Mouse (Mus musculus): Measurements from ENCODE around the gene Gm17018. TPM values are rescaled to one million over a fixed set of nuclear protein-coding genes. Genes with fewer than 3 reads are reported as not detected.
"Not testable (repeated sequence)": the region's sequence is repeated elsewhere in the genome, so short reads cannot be mapped to it uniquely, and the experiment has no call there.

Gene Gm17018
- polyA plus RNA-seq, 1 experiment from 2014 or later = 51.4 TPM

- Histone ChIP-seq H3K4me3 (ENCODE audit: low read length) (peak overlapping the region; percentile 38), H3K4me2 (replicated peaks; ENCODE audit: low read depth, low read length) (peak overlapping the region; percentile 79), H3K9ac (ENCODE audit: low read depth, low read length) (peak overlapping the region; percentile 53; the same call in 1 of the 2 replicates), H3K27me3 (ENCODE audit: control insufficient read depth, insufficient read depth, low read length) (peaks cover 43% of the 10 kb centered on the region), H3K36me3 (ENCODE audit: control insufficient read depth, insufficient read depth, low read length) (no peaks in the 10 kb centered on the region), H3K27ac (ENCODE audit: low read depth, low read length) (no peak overlapping the region), H3K4me1 (ENCODE audit: control insufficient read depth, insufficient read depth, low read length) (peaks cover 9% of the 10 kb centered on the region; the same call in 1 of the 2 replicates), H3K9me3 (ENCODE audit: control insufficient read depth, low read length) (no peaks in the 10 kb centered on the region)
- ATAC-seq (ENCODE audit: low FRiP score, low TSS enrichment) = no peak
- WGBS = 24% methylated on average over 3 of the region's 3 CpGs
Observed at GRCm38 (mm10) chr19:45542061-45542460, 18.4 kb upstream of the Gm17018 start.

DNA sequence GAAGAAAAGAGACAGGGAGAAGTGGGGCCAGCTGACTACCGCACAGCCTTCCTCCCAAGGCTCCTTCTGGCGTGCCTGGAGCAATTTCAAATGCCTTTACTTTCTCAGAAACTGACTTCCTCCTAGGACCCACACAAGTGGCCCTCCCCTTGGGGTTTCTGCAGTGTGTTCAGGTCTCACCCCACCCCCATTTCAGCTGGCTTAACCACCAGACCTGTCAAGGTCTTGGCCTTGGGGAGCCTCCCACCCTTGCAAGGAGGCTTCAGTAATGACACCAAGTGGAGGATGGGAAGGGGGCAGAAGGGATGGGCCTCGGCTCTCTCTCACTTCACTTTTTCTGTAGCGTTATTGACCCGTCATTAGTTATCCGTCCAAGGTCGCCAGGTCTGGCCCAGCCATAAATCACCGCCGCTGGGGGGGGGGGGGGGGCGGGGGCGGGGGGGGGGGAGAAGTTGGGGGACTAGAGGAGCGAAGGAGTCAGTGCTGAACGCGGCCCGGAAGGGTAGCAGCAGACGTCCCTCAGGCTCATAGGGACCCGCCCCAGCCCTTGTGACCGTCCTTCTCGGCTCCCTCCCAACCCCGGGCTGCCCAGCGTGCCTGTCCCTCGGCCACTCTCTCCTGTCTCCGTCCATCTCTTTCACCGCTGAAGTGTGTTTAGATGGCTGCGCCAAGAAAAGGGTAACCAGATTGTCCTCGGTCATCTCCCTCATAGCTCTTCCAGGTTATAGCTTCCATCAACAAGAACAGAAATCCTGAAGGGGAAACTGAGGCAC is 16.1 kb upstream of the Gm17018 start:
- H3K4me2 ChIP-seq (replicated peaks; ENCODE audit: low read depth, low read length) = peak overlapping the region; percentile 69
- peaks cover 44% of the 10 kb centered on the region for H3K27me3 ChIP-seq (ENCODE audit: control insufficient read depth, insufficient read depth, low read length)
- peaks cover 15% of the 10 kb centered on the region; the same call in 1 of the 2 replicates for H3K4me1 ChIP-seq (ENCODE audit: control insufficient read depth, insufficient read depth, low read length)
- under 1% methylated on average over 22 of the region's 26 CpGs for WGBS
- peak; percentile 25; the same call in 1 of the 2 replicates for ATAC-seq (ENCODE audit: low FRiP score, low TSS enrichment)
- no peaks in the 10 kb centered on the region for H3K36me3 ChIP-seq (ENCODE audit: control insufficient read depth, insufficient read depth, low read length)
- H3K27ac ChIP-seq (ENCODE audit: low read depth, low read length) = no peak overlapping the region
- no peak overlapping the region for H3K9ac ChIP-seq (ENCODE audit: low read depth, low read length)
- H3K9me3 ChIP-seq (ENCODE audit: control insufficient read depth, low read length) = no peaks in the 10 kb centered on the region
- H3K4me3 ChIP-seq (ENCODE audit: low read length) = peak overlapping the region; percentile 33

- Histone ChIP-seq H3K36me3 (ENCODE audit: control insufficient read depth, insufficient read depth, low read length) (no peaks in the 10 kb centered on the region), H3K9ac (ENCODE audit: low read depth, low read length) (no peak overlapping the region), H3K4me2 (replicated peaks; ENCODE audit: low read depth, low read length) (peak overlapping the region; percentile 69), H3K27me3 (ENCODE audit: control insufficient read depth, insufficient read depth, low read length) (peaks cover 42% of the 10 kb centered on the region), H3K4me1 (ENCODE audit: control insufficient read depth, insufficient read depth, low read length) (peaks cover 15% of the 10 kb centered on the region; the same call in 1 of the 2 replicates), H3K4me3 (ENCODE audit: low read length) (peak overlapping the region; percentile 33), H3K27ac (ENCODE audit: low read depth, low read length) (no peak overlapping the region), H3K9me3 (ENCODE audit: control insufficient read depth, low read length) (no peaks in the 10 kb centered on the region)
- under 1% methylated on average over 30 of the region's 30 CpGs for WGBS
- ATAC-seq (ENCODE audit: low FRiP score, low TSS enrichment) = peak; percentile 71
Observed at GRCm38 (mm10) chr19:45544925-45545321, 15.5 kb upstream of the Gm17018 start.

DNA sequence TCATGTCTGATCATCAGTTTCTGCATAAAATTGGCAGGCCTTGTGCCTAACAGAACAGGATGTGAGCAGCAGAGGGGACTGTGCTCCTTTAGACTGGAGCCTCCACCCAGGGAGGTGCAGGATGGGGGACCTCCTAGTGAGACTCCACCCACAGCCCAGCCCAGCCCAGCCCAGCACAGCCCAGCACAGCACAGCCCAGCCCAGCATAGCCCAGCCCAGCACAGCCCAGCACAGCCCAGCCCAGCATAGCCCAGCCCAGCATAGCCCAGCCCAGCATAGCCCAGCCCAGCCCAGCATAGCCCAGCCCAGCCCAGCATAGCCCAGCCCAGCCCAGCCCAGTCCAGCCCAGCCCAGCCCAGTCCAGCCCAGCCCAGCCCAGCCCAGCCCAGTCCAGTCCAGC is 12.2 kb upstream of the Gm17018 start:
- Histone ChIP-seq H3K27me3 (ENCODE audit: control insufficient read depth, insufficient read depth, low read length) (peaks cover 13% of the 10 kb centered on the region; the same call in 1 of the 2 replicates), H3K4me1 (ENCODE audit: control insufficient read depth, insufficient read depth, low read length) (peaks cover 23% of the 10 kb centered on the region)
- not testable (repeated sequence) for H3K9ac ChIP-seq (ENCODE audit: low read depth, low read length); H3K27ac ChIP-seq (ENCODE audit: low read depth, low read length); ATAC-seq (ENCODE audit: low FRiP score, low TSS enrichment); H3K4me2 ChIP-seq (replicated peaks; ENCODE audit: low read depth, low read length); H3K36me3 ChIP-seq (ENCODE audit: control insufficient read depth, insufficient read depth, low read length); H3K9me3 ChIP-seq (ENCODE audit: control insufficient read depth, low read length); H3K4me3 ChIP-seq (ENCODE audit: low read length)

DNA sequence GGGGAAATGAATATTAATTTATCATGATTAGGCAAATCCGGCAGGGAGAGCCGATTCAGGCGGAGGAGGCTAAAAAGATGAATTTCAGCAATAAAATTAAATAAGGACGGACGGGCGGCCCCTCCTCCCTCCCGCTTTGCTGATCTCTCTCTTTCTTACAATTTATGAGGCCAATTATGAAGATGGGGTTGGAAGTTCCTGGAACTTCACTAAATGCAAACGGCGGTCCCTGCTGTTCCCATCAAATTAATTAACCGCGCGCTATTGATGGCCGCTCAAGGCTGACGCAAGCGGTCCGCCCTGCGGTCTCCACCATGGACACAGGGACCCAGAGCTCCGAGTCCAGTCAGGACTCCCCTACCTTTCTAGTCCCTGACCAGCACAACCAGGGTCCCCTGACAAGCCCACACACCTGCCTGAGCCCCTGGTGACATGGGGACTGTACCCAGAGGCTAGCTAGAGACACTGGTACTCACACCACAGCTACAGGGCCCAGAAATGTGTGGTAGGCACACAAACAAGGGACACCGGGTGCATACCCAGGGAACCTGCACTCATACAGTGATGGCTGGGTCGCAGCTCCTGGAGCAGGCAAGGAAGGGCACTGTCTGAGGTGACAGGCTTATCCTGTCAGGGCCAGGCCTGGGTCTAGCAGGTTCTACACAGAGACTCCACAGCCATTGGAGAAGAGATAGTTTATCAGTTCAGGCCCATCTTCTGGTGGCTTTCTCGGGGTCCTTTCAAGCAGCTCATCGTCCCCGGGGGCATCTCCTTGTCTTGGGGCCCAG is 11.1 kb upstream of the Gm17018 start:
- H3K9me3 ChIP-seq (ENCODE audit: control insufficient read depth, low read length) = no peaks in the 10 kb centered on the region
- H3K4me3 ChIP-seq (ENCODE audit: low read length) = no peak overlapping the region
- peaks cover 20% of the 10 kb centered on the region for H3K4me1 ChIP-seq (ENCODE audit: control insufficient read depth, insufficient read depth, low read length)
- no peak overlapping the region for H3K4me2 ChIP-seq (replicated peaks; ENCODE audit: low read depth, low read length)
- WGBS = 38% methylated on average over 23 of the region's 23 CpGs
- no peak for ATAC-seq (ENCODE audit: low FRiP score, low TSS enrichment)
- H3K9ac ChIP-seq (ENCODE audit: low read depth, low read length) = no peak overlapping the region
- no peak overlapping the region for H3K27ac ChIP-seq (ENCODE audit: low read depth, low read length)
- peaks cover 15% of the 10 kb centered on the region for H3K36me3 ChIP-seq (ENCODE audit: control insufficient read depth, insufficient read depth, low read length)
- H3K27me3 ChIP-seq (ENCODE audit: control insufficient read depth, insufficient read depth, low read length) = peaks cover 8% of the 10 kb centered on the region; the same call in 1 of the 2 replicates

- Histone ChIP-seq H3K4me1 (ENCODE audit: control insufficient read depth, insufficient read depth, low read length) (peaks cover 20% of the 10 kb centered on the region), H3K9ac (ENCODE audit: low read depth, low read length) (no peak overlapping the region), H3K9me3 (ENCODE audit: control insufficient read depth, low read length) (no peaks in the 10 kb centered on the region), H3K27me3 (ENCODE audit: control insufficient read depth, insufficient read depth, low read length) (peaks cover 8% of the 10 kb centered on the region; the same call in 1 of the 2 replicates), H3K4me2 (replicated peaks; ENCODE audit: low read depth, low read length) (no peak overlapping the region), H3K36me3 (ENCODE audit: control insufficient read depth, insufficient read depth, low read length) (peaks cover 21% of the 10 kb centered on the region), H3K4me3 (ENCODE audit: low read length) (no peak overlapping the region), H3K27ac (ENCODE audit: low read depth, low read length) (no peak overlapping the region)
- 77% methylated on average over 4 of the region's 4 CpGs for WGBS
- no peak for ATAC-seq (ENCODE audit: low FRiP score, low TSS enrichment)
Observed at GRCm38 (mm10) chr19:45549948-45550347, 10.5 kb upstream of the Gm17018 start.

DNA sequence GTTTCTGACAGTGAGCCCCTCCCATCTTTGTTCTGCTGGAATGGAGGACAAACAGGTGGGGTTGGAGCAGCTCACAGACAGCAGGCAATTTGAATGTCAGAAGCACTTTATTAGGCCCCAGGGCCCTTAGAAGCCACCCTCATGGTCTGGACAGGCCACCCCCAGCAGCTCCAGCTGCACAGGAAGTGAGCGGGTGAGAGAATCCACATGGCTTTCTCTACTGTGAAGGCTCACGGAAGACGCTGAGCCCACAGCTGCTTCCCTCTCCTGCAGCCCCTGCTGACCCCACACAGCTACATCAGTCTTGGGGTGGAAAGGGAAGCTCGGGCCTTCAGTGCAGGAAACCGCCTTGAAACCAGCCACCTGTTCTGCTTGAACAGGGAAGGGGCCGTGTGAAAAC is 8.2 kb upstream of the Gm17018 start:
- H3K9me3 ChIP-seq (ENCODE audit: control insufficient read depth, low read length) = no peaks in the 10 kb centered on the region
- no peak overlapping the region for H3K9ac ChIP-seq (ENCODE audit: low read depth, low read length)
- no peak overlapping the region for H3K4me3 ChIP-seq (ENCODE audit: low read length)
- H3K4me1 ChIP-seq (ENCODE audit: control insufficient read depth, insufficient read depth, low read length) = peaks cover 20% of the 10 kb centered on the region
- no peak overlapping the region for H3K4me2 ChIP-seq (replicated peaks; ENCODE audit: low read depth, low read length)
- H3K36me3 ChIP-seq (ENCODE audit: control insufficient read depth, insufficient read depth, low read length) = peaks cover 28% of the 10 kb centered on the region
- no peaks in the 10 kb centered on the region for H3K27me3 ChIP-seq (ENCODE audit: control insufficient read depth, insufficient read depth, low read length)
- peak overlapping the region; percentile 56; the same call in 1 of the 2 replicates for H3K27ac ChIP-seq (ENCODE audit: low read depth, low read length)
- ATAC-seq (ENCODE audit: low FRiP score, low TSS enrichment) = peak; percentile 69
- WGBS = 19% methylated on average over 6 of the region's 6 CpGs

- Histone ChIP-seq H3K9me3 (ENCODE audit: control insufficient read depth, low read length) (no peaks in the 10 kb centered on the region), H3K36me3 (ENCODE audit: control insufficient read depth, insufficient read depth, low read length) (peaks cover 33% of the 10 kb centered on the region), H3K27me3 (ENCODE audit: control insufficient read depth, insufficient read depth, low read length) (no peaks in the 10 kb centered on the region), H3K27ac (ENCODE audit: low read depth, low read length) (no peak overlapping the region), H3K4me1 (ENCODE audit: control insufficient read depth, insufficient read depth, low read length) (peaks cover 15% of the 10 kb centered on the region), H3K9ac (ENCODE audit: low read depth, low read length) (no peak overlapping the region), H3K4me3 (ENCODE audit: low read length) (no peak overlapping the region), H3K4me2 (replicated peaks; ENCODE audit: low read depth, low read length) (no peak overlapping the region)
- WGBS = 94% methylated on average over 11 of the region's 11 CpGs
- ATAC-seq (ENCODE audit: low FRiP score, low TSS enrichment) = no peak
Observed at GRCm38 (mm10) chr19:45554136-45554535, 6.3 kb upstream of the Gm17018 start.
